Mouse (Mus musculus) ES-Bruce4 (cell line): ENCODE results near the gene Abhd4. TPM values are rescaled to one million over a fixed set of nuclear protein-coding genes. Genes with fewer than 3 reads are reported as not detected.

Experiments
- H3K27ac ChIP-seq: 2 replicates; pipeline ENCODE4 v1.5.1; 2012; ENCODE audit warnings: low read length, inconsistent platforms; ENCODE audit not compliant: insufficient read depth
- H3K27me3 ChIP-seq: 2 replicates; pipeline ENCODE4 v1.6.1; 2012; ENCODE audit warnings: mild to moderate bottlenecking, low read length, inconsistent platforms; ENCODE audit not compliant: control insufficient read depth, poor library complexity, insufficient read depth, severe bottlenecking
- H3K36me3 ChIP-seq: 2 replicates; pipeline ENCODE4 v1.6.1; 2012; ENCODE audit warnings: inconsistent platforms, mild to moderate bottlenecking, low read length, moderate library complexity; ENCODE audit not compliant: control insufficient read depth, poor library complexity, insufficient read depth, severe bottlenecking
- H3K4me1 ChIP-seq: one replicate; pipeline ENCODE4 v1.8.1; 2011; ENCODE audit warnings: low read length; ENCODE audit not compliant: control insufficient read depth, insufficient read depth
- H3K4me3 ChIP-seq: 2 replicates; pipeline ENCODE4 v1.5.1; 2011; ENCODE audit warnings: low read depth, mild to moderate bottlenecking, low read length
- H3K9ac ChIP-seq: 2 replicates; pipeline ENCODE4 v1.6.1; 2012; ENCODE audit warnings: low read depth, mild to moderate bottlenecking, inconsistent platforms; ENCODE audit not compliant: poor library complexity, severe bottlenecking
- H3K9me3 ChIP-seq: replicated peaks from 2 replicates; pipeline ENCODE4 v1.6.1; 2012; ENCODE audit warnings: mild to moderate bottlenecking, low read length, inconsistent platforms; ENCODE audit not compliant: control insufficient read depth, poor library complexity, insufficient read depth, severe bottlenecking
- CTCF ChIP-seq: IDR thresholded peaks from one replicate; pipeline ENCODE4 v1.8.1; 2011; ENCODE audit warnings: low read depth, low read length
- EP300 ChIP-seq: IDR thresholded peaks from 2 replicates; pipeline ENCODE4 v1.6.1; 2011; ENCODE audit warnings: low read depth, low read length; ENCODE audit not compliant: insufficient read depth
- POLR2A ChIP-seq: IDR thresholded peaks from one replicate; pipeline ENCODE4 v1.8.1; 2011; ENCODE audit warnings: low read length; ENCODE audit not compliant: insufficient read depth
- polyA plus RNA-seq: library from polyadenylated mRNA; stranded (reverse); fragments of >200 nt; gene quantifications from 2 replicates; pipeline ENCODE4 v1.2.4, GENCODE M21; 2011; ENCODE audit warnings: low read depth; ENCODE audit not compliant: missing spikeins, insufficient read depth, insufficient read length

Abhd4 gene
- polyA plus RNA-seq, 1 experiment, result 102 TPM

DNA sequence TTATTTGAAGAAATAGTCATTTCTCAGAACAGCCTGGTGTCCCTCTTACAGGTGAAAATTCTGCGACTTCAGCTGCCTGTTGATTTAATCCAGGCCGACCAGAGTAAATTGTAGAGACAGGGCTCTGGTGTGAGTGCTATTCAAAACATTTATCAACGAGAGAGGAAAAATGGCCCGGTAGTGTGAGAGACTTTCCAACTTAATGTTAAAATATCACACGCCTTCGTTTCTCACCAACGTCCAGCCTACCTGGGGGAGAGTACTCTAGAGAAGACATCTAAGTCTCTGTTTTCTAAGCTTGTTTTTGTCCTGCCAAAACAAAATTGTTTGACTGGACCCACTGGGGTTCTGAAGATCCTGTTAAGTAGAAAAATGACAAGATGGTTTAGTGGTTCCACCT is 34.1 kb upstream of the Abhd4 start:
- TF ChIP-seq POLR2A (no peak), CTCF (no peak), EP300 (no peak)

DNA sequence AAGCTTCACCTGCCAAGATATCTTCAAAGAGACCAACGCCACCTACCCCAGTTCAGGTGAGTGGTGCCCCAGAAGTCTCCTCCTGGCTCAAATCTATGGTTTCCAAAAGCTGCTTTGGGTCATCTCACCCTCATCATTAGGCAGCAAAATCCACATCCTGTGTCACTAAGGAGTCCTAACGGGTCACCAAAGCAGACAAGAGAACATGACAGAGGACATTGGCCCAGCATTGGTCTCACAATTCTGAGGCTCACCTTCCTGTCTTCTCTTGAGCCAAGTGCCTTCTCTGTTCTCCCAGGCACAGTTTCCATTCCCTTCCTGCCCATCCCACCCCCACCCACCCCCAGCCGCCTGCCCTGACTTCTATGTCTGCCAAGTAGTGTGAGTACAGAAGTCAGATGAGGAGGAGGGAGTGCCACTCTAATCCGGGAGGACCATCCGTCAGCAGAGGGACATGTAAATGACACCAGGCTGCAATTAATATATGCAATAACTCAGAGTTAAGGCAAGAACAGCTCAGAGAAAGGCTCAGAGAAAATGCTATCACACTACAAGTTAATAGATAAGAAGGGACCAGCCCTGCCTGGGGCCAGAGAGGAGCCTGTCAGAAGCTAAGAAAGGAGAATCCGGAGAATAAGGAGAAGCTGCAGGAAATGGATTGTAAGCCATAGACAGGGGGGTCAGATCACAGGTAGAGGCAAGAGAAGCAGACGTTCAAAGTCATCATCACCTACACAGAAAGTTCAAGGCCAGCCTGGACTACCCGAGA is 33.1 kb upstream of the Abhd4 start:
- Histone ChIP-seq H3K36me3 (no peaks in the 10 kb centered on the region), H3K4me1 (peaks cover 8% of the 10 kb centered on the region), H3K9ac (no peak overlapping the region), H3K4me3 (no peak overlapping the region), H3K27me3 (no peaks in the 10 kb centered on the region), H3K27ac (no peak overlapping the region), H3K9me3 (no peaks in the 10 kb centered on the region)
- TF ChIP-seq EP300, result no peak
- TF ChIP-seq POLR2A, result no peak
- no peak for TF ChIP-seq CTCF

More for the DNA sequence above, 34.1 kb upstream of the Abhd4 start:
- Histone ChIP-seq H3K9me3 (no peaks in the 10 kb centered on the region), H3K36me3 (no peaks in the 10 kb centered on the region), H3K9ac (no peak overlapping the region), H3K4me1 (peaks cover 8% of the 10 kb centered on the region), H3K4me3 (no peak overlapping the region), H3K27me3 (no peaks in the 10 kb centered on the region), H3K27ac (no peak overlapping the region)

DNA sequence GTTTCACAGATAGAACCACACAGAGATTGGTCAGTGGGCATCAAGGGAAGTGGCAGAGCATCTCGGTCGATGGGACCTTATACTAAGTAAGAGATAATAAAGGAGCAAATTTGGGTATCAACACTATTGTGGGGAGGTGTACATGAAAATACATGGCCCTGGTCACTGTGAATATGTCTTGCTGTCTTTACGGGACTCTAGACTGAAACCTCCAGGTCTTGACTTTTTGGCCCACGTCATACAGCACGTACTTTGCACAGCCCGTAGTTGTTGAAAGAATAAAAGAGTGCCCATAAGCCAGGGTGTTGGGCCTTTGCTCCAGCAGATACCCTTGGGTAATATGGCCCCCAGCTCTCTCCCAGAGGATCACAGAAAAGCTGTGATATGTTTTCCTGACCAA is 32.3 kb upstream of the Abhd4 start:
- Histone ChIP-seq H3K27ac (no peak overlapping the region), H3K36me3 (no peaks in the 10 kb centered on the region), H3K27me3 (no peaks in the 10 kb centered on the region), H3K9ac (no peak overlapping the region), H3K4me1 (peaks cover 8% of the 10 kb centered on the region), H3K9me3 (no peaks in the 10 kb centered on the region), H3K4me3 (no peak overlapping the region)
- TF ChIP-seq CTCF (no peak), POLR2A (no peak), EP300 (no peak)

DNA sequence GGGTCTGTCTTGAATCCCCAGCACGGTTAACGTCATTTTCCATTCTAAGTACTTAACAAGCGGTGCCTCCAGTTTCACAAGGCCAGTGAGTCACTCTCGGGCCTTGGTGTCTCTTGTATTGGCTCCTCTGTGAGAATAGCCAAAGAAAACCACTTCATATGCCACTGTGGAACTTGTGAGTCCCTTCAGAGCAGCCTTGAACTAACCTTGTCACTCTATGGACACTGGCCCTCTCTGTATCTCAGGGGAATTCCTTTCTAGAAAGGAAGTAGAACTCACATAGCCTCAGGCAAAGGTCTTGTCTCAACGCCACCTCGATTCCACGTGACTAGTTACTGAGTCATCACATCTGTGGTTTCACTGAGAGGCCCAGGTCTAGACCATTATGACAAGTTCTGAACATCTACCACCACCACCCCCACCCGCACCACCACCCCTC is 31.7 kb upstream of the Abhd4 start:
- Histone ChIP-seq H3K4me3 (no peak overlapping the region), H3K27ac (no peak overlapping the region), H3K36me3 (no peaks in the 10 kb centered on the region), H3K9ac (no peak overlapping the region), H3K27me3 (no peaks in the 10 kb centered on the region), H3K9me3 (no peaks in the 10 kb centered on the region), H3K4me1 (peaks cover 9% of the 10 kb centered on the region)
- no peak for TF ChIP-seq POLR2A
- TF ChIP-seq CTCF, result no peak
- TF ChIP-seq EP300, result no peak

DNA sequence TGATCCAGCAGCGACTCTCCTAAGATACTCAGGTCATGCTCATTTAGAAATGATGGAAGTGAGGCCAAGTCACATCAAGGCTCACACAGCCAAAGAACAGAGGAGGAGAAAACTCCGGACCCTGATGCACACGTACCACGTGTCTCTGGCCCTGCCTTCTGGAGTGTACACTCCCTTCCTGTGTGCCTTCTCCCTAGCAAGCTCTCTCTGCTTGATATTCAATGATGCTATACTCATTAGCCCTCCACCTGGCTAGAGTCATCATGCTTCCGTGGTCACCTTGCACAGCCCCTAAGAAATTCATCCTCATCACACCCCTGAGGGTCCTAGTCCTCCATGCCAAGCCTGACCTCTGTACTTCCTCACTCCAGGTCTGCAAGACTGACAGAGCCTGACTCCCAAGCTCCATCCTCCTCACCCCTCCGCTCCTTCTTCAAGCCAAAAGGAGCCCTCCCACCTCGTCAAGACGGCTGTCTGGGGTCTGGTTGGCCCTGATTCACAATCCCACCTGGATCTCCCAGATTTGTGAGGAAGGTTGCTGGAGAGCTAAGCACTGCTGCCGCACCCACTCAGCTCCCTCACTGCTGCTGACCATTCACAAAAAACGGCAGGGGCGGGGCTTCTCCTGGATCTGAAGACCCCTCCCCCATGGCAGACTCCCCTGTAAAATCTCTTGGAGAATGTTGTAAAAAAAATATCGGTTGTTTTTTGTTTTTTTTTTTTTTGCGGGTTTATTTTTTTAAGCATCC is 30.5 kb upstream of the Abhd4 start:
- Histone ChIP-seq H3K36me3 (no peaks in the 10 kb centered on the region), H3K4me3 (no peak overlapping the region), H3K9me3 (no peaks in the 10 kb centered on the region), H3K27me3 (no peaks in the 10 kb centered on the region), H3K9ac (no peak overlapping the region), H3K4me1 (peaks cover 9% of the 10 kb centered on the region), H3K27ac (no peak overlapping the region)
- TF ChIP-seq EP300 (no peak), POLR2A (no peak), CTCF (no peak)

DNA sequence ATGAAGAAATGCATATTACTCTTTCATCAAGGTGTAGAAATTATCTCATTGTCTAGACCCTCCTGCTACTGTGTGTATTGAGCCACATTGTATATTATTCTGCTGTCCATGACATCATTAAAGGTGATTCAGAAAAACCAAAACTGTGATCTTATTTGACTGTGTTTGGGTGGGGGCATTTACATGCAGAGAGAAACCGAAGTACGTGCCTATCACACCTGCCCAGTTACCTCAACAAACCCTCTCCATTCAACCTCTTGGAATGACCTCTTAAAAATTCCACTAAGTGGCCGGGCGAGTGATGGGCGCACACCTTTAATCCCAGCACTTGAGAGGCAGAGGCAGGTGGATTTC is 29.9 kb upstream of the Abhd4 start:
- TF ChIP-seq EP300, result no peak
- no peak for TF ChIP-seq CTCF
- no peak for TF ChIP-seq POLR2A
- no peaks in the 10 kb centered on the region for H3K9me3 ChIP-seq
- H3K27me3 ChIP-seq, result no peaks in the 10 kb centered on the region
- no peaks in the 10 kb centered on the region for H3K36me3 ChIP-seq
- no peak overlapping the region for H3K4me3 ChIP-seq
- peaks cover 9% of the 10 kb centered on the region for H3K4me1 ChIP-seq
- no peak overlapping the region for H3K9ac ChIP-seq
- no peak overlapping the region for H3K27ac ChIP-seq
